Comparison of ENCODE assay signal across 15 mouse cellular contexts in the genomic region with DNA sequence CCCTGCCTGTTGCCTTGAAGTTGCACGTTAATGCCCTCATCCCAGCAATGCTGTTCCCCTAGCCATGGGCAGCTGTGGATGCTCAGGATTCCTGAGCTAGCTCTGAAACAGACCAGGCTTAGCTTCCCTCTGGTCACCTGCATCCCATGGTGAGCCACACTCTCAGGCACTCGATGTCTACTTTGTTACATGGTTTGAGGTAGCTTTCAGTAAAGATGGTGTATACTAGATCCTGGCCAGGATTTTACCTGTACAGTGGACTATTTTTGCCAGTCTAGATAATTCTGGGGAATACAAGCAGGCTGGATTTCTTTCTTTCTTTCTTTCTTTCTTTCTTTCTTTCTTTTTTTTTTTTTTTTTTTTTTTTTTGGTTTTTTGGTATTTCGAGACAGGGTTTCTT. TPM values are rescaled to one million over a fixed set of nuclear protein-coding genes. Genes with fewer than 3 reads are reported as not detected.
"Had no signal": no experiment of that assay in that cellular context is flagged by ENCODE, and none has a peak within 500 bp of the region (broad histone marks: within the 10 kb centered on the region; RNA-seq: fewer than 3 reads in every experiment).

A gene (plus strand): TSS at position 301 of the 400 bp plus-strand sequence.

- H3K27ac ChIP-seq: limb, embryonic 15.5 days; liver, embryonic 12.5 days; midbrain, embryonic 13.5 days; neural tube, embryonic 12.5 days had no signal

- H3K4me3 ChIP-seq: limb, embryonic 15.5 days; liver, embryonic 12.5 days; midbrain, embryonic 13.5 days; myocyte; neural tube, embryonic 12.5 days had no signal

- DNase-seq: layer of hippocampus, adult 9-11 months; layer of hippocampus, postnatal 36 days; lung, embryonic 14.5 days; lung, postnatal 14 days; right cerebral cortex, postnatal 4 days; spleen, adult 18-20 months had no signal

- ATAC-seq: inflammation-experienced regulatory T-cells, adult 6 months; liver, embryonic 12.5 days; midbrain, embryonic 13.5 days had no signal

RNA-seq across cellular contexts. Expression of the gene that starts here (rescaled TPM):
- total RNA-seq: megakaryocyte-erythroid progenitor cell, adult 5-6 weeks; neutrophil, adult 5-6 weeks had no signal
- polyA plus RNA-seq: inflammation-experienced regulatory T-cells, adult 6 months; limb, embryonic 11.5 days; myocyte had no signal
